Mouse (Mus musculus): ENCODE data around the gene Cdc37. TPM values are rescaled to one million over a fixed set of nuclear protein-coding genes. Genes with fewer than 3 reads are reported as not detected.
A peak's percentile ranks its signal among the peaks of the same experiment; 100 is the strongest.
"Not testable (repeated sequence)": the region's sequence is repeated elsewhere in the genome, so short reads cannot be mapped to it uniquely, and the experiment has no call there.

Cdc37 gene
- polyA plus RNA-seq (2015; fragmentation: Nextera tagmentation; extraction: Ambion mirVana), result 256 and 271 TPM in 2 replicates

DNA sequence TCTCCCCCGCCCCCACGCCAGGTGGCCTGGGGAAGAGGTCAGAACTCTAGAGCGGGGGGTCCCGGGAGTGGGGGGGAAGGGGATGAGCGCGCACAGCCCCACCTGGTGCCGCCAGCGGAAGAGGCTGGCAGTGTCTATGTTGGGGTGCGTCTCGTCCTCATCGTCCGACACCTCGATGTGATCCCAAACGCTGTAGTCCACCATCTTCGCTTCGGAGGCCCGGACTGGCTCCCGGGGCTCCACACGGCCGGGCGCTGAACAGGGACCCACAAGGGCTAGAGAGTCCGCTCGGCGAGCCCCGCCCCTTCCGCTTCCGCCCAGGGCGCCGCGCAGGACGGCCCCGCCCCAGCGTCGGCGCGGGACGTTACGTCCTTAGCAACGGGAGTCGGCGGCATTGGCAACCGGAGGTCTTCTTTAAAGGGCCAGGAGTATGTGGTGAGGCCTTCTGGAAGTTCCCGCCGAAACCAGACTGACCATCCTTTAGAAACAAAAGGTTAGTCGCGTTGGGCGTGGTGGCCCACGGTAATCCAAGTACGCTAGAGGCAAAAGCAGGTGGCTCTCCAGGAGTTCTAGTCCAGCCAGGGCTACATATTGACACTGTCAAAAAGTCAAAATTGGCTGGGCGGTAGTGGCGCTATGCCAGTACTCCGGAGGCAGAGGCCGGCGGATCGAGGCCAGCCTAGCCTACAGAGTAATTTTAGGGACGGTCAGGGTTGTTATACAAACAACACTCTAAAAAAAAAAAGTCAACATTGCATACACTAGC lies at the start of gene Cdc37:
Gene Cdc37, minus strand, starts transcription at position 329 of the 766 bp plus-strand sequence.
- Histone ChIP-seq H3K9me3 (replicated peaks; ENCODE audit: low read length) (no peaks in the 10 kb centered on the region), H3K4me1 (replicated peaks; ENCODE audit: insufficient read depth, low read length) (peaks cover 22% of the 10 kb centered on the region; the same call in 1 of the 2 replicates), H3K27me3 (ENCODE audit: insufficient read depth, low read length) (no peaks in the 10 kb centered on the region), H3K27ac (peak within 1 kb of the TSS; percentile 82), H3K4me2 (ENCODE audit: low read length) (peak within 1 kb of the TSS; percentile 88), H3K9ac (ENCODE audit: low read depth, low read length) (peak within 1 kb of the TSS; percentile 86), H3K36me3 (ENCODE audit: insufficient read depth, low read length) (peaks cover 10% of the 10 kb centered on the region; the same call in 1 of the 2 replicates), H3K4me3 (replicated peaks; ENCODE audit: low read depth, low read length) (peak within 1 kb of the TSS; percentile 83)
- DNase-seq (ENCODE audit: low spot score) (peak; percentile 97), ATAC-seq (replicated peaks; ENCODE audit: low FRiP score, low read depth) (peak; percentile 95)
- 3% methylated on average over 53 of the region's 56 CpGs for WGBS
- TF ChIP-seq CTCF (IDR thresholded peaks at IDR 0.05; ENCODE audit: low read depth), result no peak

DNA sequence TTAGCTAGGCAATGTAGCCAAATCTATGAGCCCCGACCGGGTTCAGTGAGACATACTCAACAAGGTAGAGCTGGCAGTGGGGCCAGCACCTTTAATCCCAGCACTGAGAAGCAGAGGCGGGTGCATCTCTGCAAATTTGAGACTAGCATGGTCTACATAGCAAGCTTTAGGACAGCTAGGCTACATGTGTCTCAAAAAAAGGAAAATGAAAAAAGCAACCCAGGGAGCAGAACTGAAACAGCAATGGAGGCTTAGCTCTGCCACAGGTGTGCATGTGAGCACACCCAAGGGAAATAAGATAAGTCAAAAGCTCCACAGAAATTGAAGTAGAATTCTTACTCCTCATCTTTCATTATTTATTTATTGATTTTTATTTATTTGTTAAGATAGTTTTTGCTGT lies 49.2 kb upstream of the Cdc37 start:
- 83% methylated on average over 3 of the region's 3 CpGs for WGBS

DNA sequence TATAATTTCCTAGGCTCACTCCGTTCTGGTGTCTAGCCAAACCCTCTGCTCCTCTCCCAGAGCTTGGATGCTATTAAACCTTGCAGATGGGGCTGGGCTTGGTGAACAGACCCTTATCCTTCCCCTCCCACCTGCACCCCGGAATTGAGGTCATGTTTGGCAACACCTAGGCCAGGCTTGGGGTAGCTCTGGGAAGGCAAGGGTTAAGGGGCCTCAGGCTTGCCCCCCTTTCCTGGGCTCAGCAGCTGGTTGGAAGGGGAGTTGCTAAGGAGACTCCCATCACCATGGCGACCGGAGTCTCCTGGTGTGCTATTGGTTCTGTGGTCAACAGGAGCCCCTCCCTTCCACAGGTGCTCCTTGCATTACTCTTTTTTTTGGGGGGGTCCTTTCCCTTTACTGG lies 48.2 kb upstream of the Cdc37 start:
- Histone ChIP-seq H3K27me3 (ENCODE audit: insufficient read depth, low read length) (no peaks in the 10 kb centered on the region), H3K4me2 (ENCODE audit: low read length) (0 out of 2 replicates have a peak overlapping the region, but pooled peaks have one; percentile 8), H3K36me3 (ENCODE audit: insufficient read depth, low read length) (no peaks in the 10 kb centered on the region), H3K27ac (no peak overlapping the region), H3K4me1 (replicated peaks; ENCODE audit: insufficient read depth, low read length) (0 out of 2 replicates have a peak, but pooled peaks cover 6% of the 10 kb centered on the region), H3K9me3 (replicated peaks; ENCODE audit: low read length) (no peaks in the 10 kb centered on the region), H3K4me3 (replicated peaks; ENCODE audit: low read depth, low read length) (no peak overlapping the region), H3K9ac (ENCODE audit: low read depth, low read length) (no peak overlapping the region)
- ATAC-seq (replicated peaks; ENCODE audit: low FRiP score, low read depth) (0 out of 2 replicates have a peak, but pooled peaks have one; percentile 45), DNase-seq (ENCODE audit: low spot score) (peak; percentile 35)
- 22% methylated on average over 4 of the region's 4 CpGs for WGBS
- TF ChIP-seq CTCF (IDR thresholded peaks at IDR 0.05; ENCODE audit: low read depth), result no peak

More for the DNA sequence above, 49.2 kb upstream of the Cdc37 start:
- H3K4me1 ChIP-seq (replicated peaks; ENCODE audit: insufficient read depth, low read length), result 0 out of 2 replicates have a peak, but pooled peaks cover 6% of the 10 kb centered on the region
- no peak overlapping the region for H3K27ac ChIP-seq
- ATAC-seq (replicated peaks; ENCODE audit: low FRiP score, low read depth) (no peak), DNase-seq (ENCODE audit: low spot score) (no peak)
- H3K4me2 ChIP-seq (ENCODE audit: low read length), result no peak overlapping the region
- H3K4me3 ChIP-seq (replicated peaks; ENCODE audit: low read depth, low read length), result no peak overlapping the region
- no peaks in the 10 kb centered on the region for H3K27me3 ChIP-seq (ENCODE audit: insufficient read depth, low read length)
- no peak for TF ChIP-seq CTCF (IDR thresholded peaks at IDR 0.05; ENCODE audit: low read depth)
- no peaks in the 10 kb centered on the region for H3K9me3 ChIP-seq (replicated peaks; ENCODE audit: low read length)
- no peaks in the 10 kb centered on the region for H3K36me3 ChIP-seq (ENCODE audit: insufficient read depth, low read length)
- no peak overlapping the region for H3K9ac ChIP-seq (ENCODE audit: low read depth, low read length)

- peak overlapping the region; percentile 26 for H3K4me3 ChIP-seq (replicated peaks; ENCODE audit: low read depth, low read length)
- WGBS, result 34% methylated on average over 19 of the region's 19 CpGs
- H3K4me2 ChIP-seq (ENCODE audit: low read length), result peak overlapping the region; percentile 52
- no peak overlapping the region for H3K27ac ChIP-seq
- H3K9me3 ChIP-seq (replicated peaks; ENCODE audit: low read length), result no peaks in the 10 kb centered on the region
- H3K36me3 ChIP-seq (ENCODE audit: insufficient read depth, low read length), result no peaks in the 10 kb centered on the region
- 0 out of 2 replicates have a peak, but pooled peaks have one; percentile 14 for ATAC-seq (replicated peaks; ENCODE audit: low FRiP score, low read depth)
- no peaks in the 10 kb centered on the region for H3K27me3 ChIP-seq (ENCODE audit: insufficient read depth, low read length)
- 0 out of 2 replicates have a peak, but pooled peaks cover 6% of the 10 kb centered on the region for H3K4me1 ChIP-seq (replicated peaks; ENCODE audit: insufficient read depth, low read length)
- peak overlapping the region; percentile 50 for H3K9ac ChIP-seq (ENCODE audit: low read depth, low read length)
- no peak for DNase-seq (ENCODE audit: low spot score)
- no peak for TF ChIP-seq CTCF (IDR thresholded peaks at IDR 0.05; ENCODE audit: low read depth)
Measured at GRCm38 (mm10) chr9:21196521-21197433, 47.0 kb upstream of the Cdc37 start.

GRCm38 (mm10) chr9:21195736-21196505 lies 46.1 kb upstream of the Cdc37 start:
- not testable (repeated sequence) for H3K36me3 ChIP-seq (ENCODE audit: insufficient read depth, low read length); H3K9ac ChIP-seq (ENCODE audit: low read depth, low read length); ATAC-seq (replicated peaks; ENCODE audit: low FRiP score, low read depth); H3K4me3 ChIP-seq (replicated peaks; ENCODE audit: low read depth, low read length); H3K9me3 ChIP-seq (replicated peaks; ENCODE audit: low read length); H3K27me3 ChIP-seq (ENCODE audit: insufficient read depth, low read length); H3K27ac ChIP-seq; DNase-seq (ENCODE audit: low spot score); H3K4me2 ChIP-seq (ENCODE audit: low read length); H3K4me1 ChIP-seq (replicated peaks; ENCODE audit: insufficient read depth, low read length)
- TF ChIP-seq CTCF (IDR thresholded peaks at IDR 0.05; ENCODE audit: low read depth), result peak; percentile 25; the same call in 1 of the 2 replicates
- WGBS, result 41% methylated on average over 7 of the region's 7 CpGs

Data from kidney, postnatal 0 days (tissue).